Mouse (Mus musculus) testis, adult 2 months (tissue): Measurements from ENCODE around the gene Cacnb3.

Experiments
- CTCF ChIP-seq: fragments of 200-500 bp; IDR thresholded peaks from 2 replicates; pipeline ENCODE4 v1.5.1; 2012; ENCODE audit warnings: low read depth, mild to moderate bottlenecking, inconsistent platforms, low read length, moderate library complexity; ENCODE audit not compliant: control insufficient read depth, insufficient read depth, insufficient replicate concordance
- POLR2A ChIP-seq: fragments of 200-500 bp; IDR thresholded peaks from 2 replicates; pipeline ENCODE4 v1.6.1; 2012; ENCODE audit warnings: low read depth, mild to moderate bottlenecking, inconsistent platforms, low read length, moderate library complexity; ENCODE audit not compliant: control insufficient read depth

GRCm38 (mm10) chr15:98633822-98634470 lies 3.3 kb downstream of the Cacnb3 start:
- TF ChIP-seq POLR2A (no peak), CTCF (no peak)
